Mouse (Mus musculus) intestine, embryonic 15.5 days (tissue): ENCODE data around the gene Zfyve27. TPM values are rescaled to one million over a fixed set of nuclear protein-coding genes. Genes with fewer than 3 reads are reported as not detected.

Experiments
- ATAC-seq: fragments of 200-750 bp; cut with Nextera tagmentation; 2 replicates; pipeline ENCODE4 v1.8.0; 2017; ENCODE audit warnings: moderate TSS enrichment, moderate library complexity
- H3K27ac ChIP-seq: fragments of 300-500 bp; sonication (generic); 2 replicates; pipeline ENCODE4 v1.5.1; 2015; ENCODE audit warnings: mild to moderate bottlenecking, inconsistent platforms
- H3K27me3 ChIP-seq: fragments of 300-500 bp; sonication (generic); replicated peaks from 2 replicates; pipeline ENCODE4 v1.6.1; 2015; ENCODE audit warnings: inconsistent platforms
- H3K36me3 ChIP-seq: fragments of 300-500 bp; sonication (generic); 2 replicates; pipeline ENCODE4 v1.6.1; 2015; ENCODE audit warnings: inconsistent platforms
- H3K4me1 ChIP-seq: fragments of 300-500 bp; sonication (generic); replicated peaks from 2 replicates; pipeline ENCODE4 v1.6.1; 2015; ENCODE audit warnings: inconsistent platforms
- H3K4me2 ChIP-seq: fragments of 300-500 bp; sonication (generic); replicated peaks from 2 replicates; pipeline ENCODE4 v1.6.1; 2015; ENCODE audit warnings: mild to moderate bottlenecking, inconsistent platforms
- H3K4me3 ChIP-seq: fragments of 300-500 bp; sonication (generic); replicated peaks from 2 replicates; pipeline ENCODE4 v1.5.1; 2015; ENCODE audit warnings: inconsistent platforms
- H3K9ac ChIP-seq: fragments of 300-500 bp; sonication (generic); 2 replicates; pipeline ENCODE4 v1.6.1; 2015; ENCODE audit warnings: inconsistent platforms
- H3K9me3 ChIP-seq: fragments of 300-500 bp; sonication (generic); 2 replicates; pipeline ENCODE4 v1.6.1; 2016; ENCODE audit warnings: inconsistent platforms
- WGBS: fragments of 180-500 bp; shearing (Covaris S2); methylation state at CpG from one replicate; pipeline ENCODE4 v1.1.7; 2015; 5-methylcytosine and 5-hydroxymethylcytosine counted together
- polyA plus RNA-seq: library from polyadenylated mRNA; unstranded; fragments of >200 nt; fragmentation: Nextera tagmentation; extraction: Ambion mirVana; gene quantifications from 2 replicates; pipeline ENCODE4 v1.2.1, GENCODE M21; 2015

Gene Zfyve27
- polyA plus RNA-seq, 1 experiment from 2014 or later = 20.6 TPM

DNA sequence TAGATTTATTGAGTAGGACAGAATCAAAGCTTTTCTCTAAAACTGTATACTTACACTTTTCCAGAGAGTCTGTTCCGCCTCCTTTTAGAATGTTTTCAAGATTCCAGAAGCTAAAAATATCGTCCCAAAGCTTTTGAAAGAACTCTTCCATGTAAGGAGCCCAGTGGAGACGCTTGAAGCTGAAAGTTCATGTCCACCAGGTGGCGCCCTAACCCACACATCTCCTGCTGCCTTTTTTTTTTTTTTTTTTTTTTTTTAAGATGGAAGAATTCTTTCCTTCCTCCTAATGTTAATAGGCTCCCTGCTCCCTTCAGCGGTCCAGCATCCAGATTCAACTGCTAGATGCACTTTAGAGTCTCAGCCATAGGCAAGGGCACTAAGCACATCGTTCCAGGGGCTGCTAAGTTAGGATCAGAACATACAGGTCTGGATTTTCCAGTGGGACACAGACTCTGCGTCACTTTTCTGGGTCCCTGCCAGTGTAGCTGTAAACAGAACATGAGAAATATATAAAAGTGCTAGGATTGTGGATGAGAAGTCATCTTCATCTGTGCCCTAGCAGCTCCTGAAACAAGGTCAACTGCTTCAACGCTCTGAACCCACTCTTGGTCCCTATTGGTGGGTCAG lies 19.1 kb upstream of the Zfyve27 start:
- no peak overlapping the region for H3K9ac ChIP-seq
- ATAC-seq = no peak
- no peaks in the 10 kb centered on the region; the same call in 1 of the 2 replicates for H3K27me3 ChIP-seq
- 25% methylated on average over 8 of the region's 8 CpGs for WGBS
- no peaks in the 10 kb centered on the region for H3K9me3 ChIP-seq
- no peaks in the 10 kb centered on the region for H3K36me3 ChIP-seq
- H3K4me1 ChIP-seq = peaks cover 21% of the 10 kb centered on the region
- H3K4me2 ChIP-seq = no peak overlapping the region
- H3K4me3 ChIP-seq = no peak overlapping the region
- peak overlapping the region; percentile 2; the same call in 1 of the 2 replicates for H3K27ac ChIP-seq

DNA sequence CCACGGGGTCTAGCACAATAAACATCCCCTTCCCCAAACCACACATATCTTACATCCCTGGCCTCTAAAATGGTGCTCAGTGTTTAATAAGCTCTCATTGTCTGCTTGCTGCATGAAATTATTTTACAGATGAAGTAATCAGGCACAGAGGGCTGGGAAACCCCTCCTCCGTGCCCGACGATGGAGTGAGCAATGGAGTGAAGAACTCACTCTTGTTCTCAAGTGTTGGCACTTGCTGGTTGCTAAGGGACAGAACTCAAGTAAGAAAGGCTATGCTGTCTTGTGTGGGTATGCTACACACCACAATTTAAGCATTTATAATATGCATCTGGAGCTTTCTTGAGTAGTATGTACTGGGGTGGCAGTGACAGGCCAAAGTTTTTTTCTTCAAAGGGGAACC lies 18.5 kb upstream of the Zfyve27 start:
- H3K27me3 ChIP-seq = no peaks in the 10 kb centered on the region; the same call in 1 of the 2 replicates
- no peak overlapping the region for H3K4me3 ChIP-seq
- no peaks in the 10 kb centered on the region for H3K9me3 ChIP-seq
- WGBS = 59% methylated on average over 4 of the region's 4 CpGs
- H3K27ac ChIP-seq = peak overlapping the region; percentile 2; the same call in 1 of the 2 replicates
- H3K4me1 ChIP-seq = peaks cover 25% of the 10 kb centered on the region
- no peak overlapping the region for H3K4me2 ChIP-seq
- no peak for ATAC-seq
- H3K9ac ChIP-seq = no peak overlapping the region
- H3K36me3 ChIP-seq = no peaks in the 10 kb centered on the region

DNA sequence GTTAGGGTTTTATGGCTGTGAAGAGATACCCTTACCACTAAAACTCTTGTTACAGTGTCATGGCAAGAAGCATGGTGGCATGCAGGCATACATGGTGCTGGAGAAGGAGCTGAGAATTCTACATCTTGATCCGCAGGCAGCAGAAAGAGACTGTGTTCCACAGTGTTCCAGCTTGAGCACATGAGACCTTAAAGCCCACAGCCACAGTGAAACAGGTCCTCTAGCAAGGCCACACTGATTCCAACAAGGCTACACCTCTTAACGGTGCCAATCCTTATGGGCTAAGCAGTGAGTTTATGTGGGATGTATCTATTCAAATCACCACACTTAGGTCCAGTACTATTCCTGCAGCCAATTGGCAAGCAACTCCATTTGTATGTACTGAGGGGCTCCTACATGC lies 18.0 kb upstream of the Zfyve27 start:
- Histone ChIP-seq H3K27ac (no peak overlapping the region), H3K36me3 (no peaks in the 10 kb centered on the region), H3K9ac (no peak overlapping the region), H3K4me3 (no peak overlapping the region), H3K4me1 (peaks cover 25% of the 10 kb centered on the region), H3K4me2 (no peak overlapping the region), H3K27me3 (no peaks in the 10 kb centered on the region; the same call in 1 of the 2 replicates), H3K9me3 (no peaks in the 10 kb centered on the region)
- no peak for ATAC-seq
- 95% methylated on average over 2 of the region's 2 CpGs for WGBS

DNA sequence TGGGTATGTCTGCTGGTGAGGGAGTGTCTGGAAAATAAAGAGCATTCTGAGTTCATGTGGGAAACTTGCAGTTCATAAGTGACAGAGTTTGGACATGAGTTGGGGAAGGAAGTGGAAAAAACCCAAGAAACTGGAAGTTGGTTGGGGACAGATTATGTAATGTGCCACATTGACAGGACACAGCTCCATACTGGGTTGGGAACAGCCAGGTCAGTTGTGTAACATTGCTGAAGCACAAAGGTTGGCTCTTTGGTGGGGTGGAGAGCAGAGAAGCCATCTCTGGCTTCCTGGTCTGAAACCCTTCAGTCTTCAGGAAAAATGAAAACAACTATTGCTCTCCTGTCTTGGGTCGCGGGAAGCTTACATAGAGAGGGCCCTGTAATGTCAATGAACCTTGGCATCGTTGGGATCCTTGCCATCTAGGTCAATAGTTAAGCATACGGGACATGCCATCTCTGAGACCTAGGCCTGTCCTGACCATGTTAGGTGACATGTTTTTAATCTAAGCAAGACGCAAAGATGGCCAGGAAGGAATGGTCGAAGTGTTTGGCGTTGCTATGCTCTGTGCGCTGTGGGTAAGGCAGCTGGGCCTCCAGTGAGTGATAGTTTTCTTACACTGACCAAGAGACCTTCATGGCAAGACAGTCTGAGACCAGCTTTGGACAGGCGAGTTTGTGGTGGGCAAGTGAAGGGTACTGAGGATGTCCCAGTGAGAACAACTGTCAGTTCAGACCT lies 17.3 kb upstream of the Zfyve27 start:
- H3K9me3 ChIP-seq = no peaks in the 10 kb centered on the region

DNA sequence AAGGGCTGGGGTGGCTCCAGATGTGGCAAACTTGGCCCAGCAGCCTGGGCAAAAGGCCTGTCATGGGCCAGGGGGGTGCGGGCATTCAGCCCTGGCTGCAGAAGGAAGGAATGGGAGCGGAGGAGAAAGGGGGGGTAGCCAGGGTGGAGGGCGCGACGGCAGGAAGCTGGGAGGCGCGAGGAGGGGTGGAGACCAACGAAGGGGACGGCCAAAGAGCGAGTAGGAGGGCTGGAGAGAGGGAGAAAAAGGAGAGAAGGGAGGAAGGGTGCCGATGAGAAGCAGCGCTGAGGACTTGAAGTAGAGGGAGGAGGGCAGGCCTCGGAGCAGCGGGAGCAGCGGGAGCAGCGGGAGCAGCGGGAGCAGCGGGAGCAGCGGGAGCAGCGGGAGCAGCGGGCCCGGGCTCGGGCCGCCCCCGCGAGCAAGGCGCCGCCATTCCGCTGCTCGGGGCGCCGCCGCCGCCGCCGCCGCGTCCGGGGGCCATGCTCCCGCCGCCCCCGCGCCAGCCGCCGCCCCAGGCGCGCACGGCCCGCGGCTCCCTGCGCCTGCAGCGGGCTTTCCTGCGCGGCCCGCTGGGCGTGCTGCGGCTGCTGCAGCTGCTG lies 16.5 kb upstream of the Zfyve27 start, which contains the start of gene Marveld1:
TSS of gene Marveld1 (plus strand) at position 231 of the 599 bp plus-strand sequence.
- Histone ChIP-seq H3K9me3 (no peaks in the 10 kb centered on the region), H3K4me3 (peak within 1 kb of the TSS; percentile 72), H3K27ac (peak within 1 kb of the TSS; percentile 89), H3K9ac (peak within 1 kb of the TSS; percentile 90), H3K4me2 (peak within 1 kb of the TSS; percentile 93), H3K27me3 (no peaks in the 10 kb centered on the region; the same call in 1 of the 2 replicates), H3K36me3 (no peaks in the 10 kb centered on the region), H3K4me1 (peaks cover 36% of the 10 kb centered on the region)
- 1% methylated on average over 35 of the region's 57 CpGs for WGBS
- peak; percentile 80 for ATAC-seq

More for the DNA sequence above, 17.3 kb upstream of the Zfyve27 start:
- Histone ChIP-seq H3K4me2 (peak overlapping the region; percentile 93), H3K4me3 (0 out of 2 replicates have a peak overlapping the region, but pooled peaks have one; percentile 72), H3K36me3 (no peaks in the 10 kb centered on the region), H3K4me1 (peaks cover 29% of the 10 kb centered on the region), H3K27me3 (no peaks in the 10 kb centered on the region; the same call in 1 of the 2 replicates), H3K27ac (peak overlapping the region; percentile 89), H3K9ac (peak overlapping the region; percentile 90; the same call in 1 of the 2 replicates)
- 88% methylated on average over 9 of the region's 9 CpGs for WGBS
- no peak for ATAC-seq

DNA sequence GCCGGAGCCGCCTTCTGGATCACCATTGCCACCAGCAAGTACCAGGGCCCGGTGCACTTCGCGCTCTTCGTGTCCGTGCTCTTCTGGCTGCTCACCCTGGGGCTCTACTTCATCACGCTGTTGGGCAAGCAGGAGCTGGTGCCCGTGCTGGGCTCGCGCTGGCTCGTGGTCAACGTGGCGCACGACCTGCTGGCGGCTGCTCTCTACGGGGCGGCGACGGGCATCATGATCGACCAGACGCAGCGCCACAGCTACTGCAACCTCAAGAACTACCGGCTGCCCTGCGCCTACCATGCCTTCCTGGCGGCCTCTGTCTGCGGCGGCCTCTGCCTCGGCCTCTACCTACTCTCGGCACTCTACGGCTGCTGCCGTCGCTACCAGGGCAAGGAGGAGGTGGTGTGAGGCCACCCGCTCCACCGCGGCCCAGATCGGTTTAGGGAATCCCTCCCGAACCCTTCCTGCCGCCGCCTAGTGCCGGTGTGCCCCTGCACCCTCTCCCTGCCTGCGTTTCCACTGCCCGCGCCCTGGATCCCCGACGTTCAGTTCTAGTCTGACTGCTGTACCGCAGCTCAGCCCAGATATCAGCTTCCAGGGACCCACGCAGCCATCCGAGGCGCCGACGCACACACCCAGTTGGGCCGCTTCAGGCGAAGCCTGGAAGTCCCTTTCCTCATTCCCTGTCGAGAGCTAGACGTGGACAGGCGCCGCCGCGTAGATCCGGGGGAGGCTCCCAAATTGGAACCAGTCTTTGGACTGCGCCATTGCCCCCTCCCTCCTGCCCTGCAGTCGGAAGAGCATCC lies 15.8 kb upstream of the Zfyve27 start:
- Histone ChIP-seq H3K4me1 (peaks cover 37% of the 10 kb centered on the region), H3K9me3 (no peaks in the 10 kb centered on the region), H3K27ac (peak overlapping the region; percentile 89), H3K9ac (peak overlapping the region; percentile 90), H3K36me3 (no peaks in the 10 kb centered on the region), H3K4me2 (peak overlapping the region; percentile 93), H3K4me3 (peak overlapping the region; percentile 72), H3K27me3 (no peaks in the 10 kb centered on the region; the same call in 1 of the 2 replicates)
- WGBS = under 1% methylated on average over 63 of the region's 63 CpGs
- ATAC-seq = peak; percentile 45

DNA sequence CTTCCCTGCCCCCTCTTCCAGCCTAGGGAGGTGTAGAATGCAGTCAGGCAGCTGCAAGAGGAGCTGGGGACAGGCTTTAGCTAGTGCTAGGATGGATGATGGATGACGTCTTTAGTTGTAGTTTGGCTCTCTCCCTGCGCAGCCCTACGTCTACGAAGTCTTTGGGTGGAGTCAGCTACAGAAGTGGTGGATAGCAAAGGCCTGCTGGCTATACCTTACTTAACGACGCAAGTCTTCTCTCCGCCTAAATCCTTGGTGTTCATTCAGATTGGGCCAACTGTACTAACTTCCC lies 15.2 kb upstream of the Zfyve27 start:
- peak overlapping the region; percentile 90 for H3K9ac ChIP-seq
- 20% methylated on average over 7 of the region's 7 CpGs for WGBS

DNA sequence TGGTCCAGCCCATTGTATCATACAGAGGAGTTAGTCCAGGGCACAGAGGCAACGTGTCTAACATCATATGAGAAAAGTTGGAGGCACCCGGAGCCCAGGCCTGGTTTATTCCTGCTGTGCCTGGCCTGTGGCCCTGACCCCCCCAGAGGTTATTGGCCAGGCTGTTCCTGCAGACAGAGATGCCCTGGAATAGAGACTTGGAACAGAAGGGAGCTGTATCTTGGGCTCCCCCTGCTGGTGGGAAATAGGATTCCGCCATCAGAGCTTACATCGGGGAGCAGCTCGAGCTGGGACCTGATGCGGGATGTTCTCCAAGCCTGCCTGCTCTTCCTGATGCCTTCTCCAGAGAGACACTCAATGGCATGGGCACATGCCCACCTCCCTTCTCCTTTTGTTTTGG lies 11.8 kb upstream of the Zfyve27 start:
- Histone ChIP-seq H3K4me3 (no peak overlapping the region), H3K27ac (0 out of 2 replicates have a peak overlapping the region, but pooled peaks have one; percentile 36), H3K9ac (no peak overlapping the region), H3K4me1 (peaks cover 34% of the 10 kb centered on the region), H3K9me3 (no peaks in the 10 kb centered on the region), H3K27me3 (no peaks in the 10 kb centered on the region; the same call in 1 of the 2 replicates), H3K36me3 (no peaks in the 10 kb centered on the region), H3K4me2 (no peak overlapping the region)
- ATAC-seq = peak; percentile 31
- WGBS = 3% methylated on average over 6 of the region's 6 CpGs

More for the DNA sequence above, 15.2 kb upstream of the Zfyve27 start:
- Histone ChIP-seq H3K36me3 (no peaks in the 10 kb centered on the region), H3K4me1 (peaks cover 37% of the 10 kb centered on the region), H3K27me3 (no peaks in the 10 kb centered on the region; the same call in 1 of the 2 replicates), H3K27ac (peak overlapping the region; percentile 89), H3K4me3 (peak overlapping the region; percentile 72), H3K4me2 (peak overlapping the region; percentile 93), H3K9me3 (no peaks in the 10 kb centered on the region)
- no peak for ATAC-seq

DNA sequence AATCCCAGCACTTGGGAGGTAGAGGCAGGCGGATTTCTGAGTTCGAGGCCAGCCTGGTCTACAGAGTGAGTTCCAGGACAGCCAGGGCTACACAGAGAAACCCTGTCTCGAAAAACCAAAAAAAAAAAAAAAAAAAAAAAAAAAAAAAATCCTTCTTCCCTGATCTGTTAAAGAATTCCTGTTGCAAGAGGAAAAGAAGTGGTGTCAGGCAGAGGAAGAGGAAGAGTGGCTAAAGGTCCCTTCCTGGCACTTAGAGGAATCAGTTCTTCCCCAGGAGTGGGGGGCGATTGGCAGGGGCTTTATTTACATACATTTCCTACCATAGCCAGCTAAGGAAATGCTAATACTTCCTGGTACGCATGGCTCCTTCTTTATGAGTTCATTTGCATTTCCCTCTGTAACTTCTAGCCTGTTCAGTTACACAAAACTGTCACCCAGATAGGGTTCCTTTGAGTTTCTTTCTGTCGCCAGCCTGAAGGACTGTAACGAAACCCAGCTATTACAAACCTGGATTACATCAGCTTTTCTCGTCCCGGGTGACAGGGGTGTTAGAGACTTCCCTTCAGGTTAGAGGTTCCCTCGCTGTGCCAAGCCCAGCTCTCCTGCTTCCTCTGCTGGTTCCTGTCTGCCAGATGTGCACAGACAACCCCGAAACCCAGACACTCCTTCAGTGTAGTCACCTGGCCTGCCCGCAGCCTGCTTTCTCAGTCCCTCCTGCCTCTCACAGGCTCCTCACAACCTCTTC lies 6.1 kb upstream of the Zfyve27 start:
- no peak overlapping the region for H3K9ac ChIP-seq
- no peaks in the 10 kb centered on the region for H3K9me3 ChIP-seq
- no peak for ATAC-seq
- H3K27me3 ChIP-seq = no peaks in the 10 kb centered on the region
- H3K27ac ChIP-seq = no peak overlapping the region
- no peak overlapping the region for H3K4me3 ChIP-seq
- no peaks in the 10 kb centered on the region for H3K36me3 ChIP-seq
- no peaks in the 10 kb centered on the region; the same call in 1 of the 2 replicates for H3K4me1 ChIP-seq
- whole genome bisulfite sequencing = 55% methylated on average over 12 of the region's 12 CpGs
- H3K4me2 ChIP-seq = no peak overlapping the region

DNA sequence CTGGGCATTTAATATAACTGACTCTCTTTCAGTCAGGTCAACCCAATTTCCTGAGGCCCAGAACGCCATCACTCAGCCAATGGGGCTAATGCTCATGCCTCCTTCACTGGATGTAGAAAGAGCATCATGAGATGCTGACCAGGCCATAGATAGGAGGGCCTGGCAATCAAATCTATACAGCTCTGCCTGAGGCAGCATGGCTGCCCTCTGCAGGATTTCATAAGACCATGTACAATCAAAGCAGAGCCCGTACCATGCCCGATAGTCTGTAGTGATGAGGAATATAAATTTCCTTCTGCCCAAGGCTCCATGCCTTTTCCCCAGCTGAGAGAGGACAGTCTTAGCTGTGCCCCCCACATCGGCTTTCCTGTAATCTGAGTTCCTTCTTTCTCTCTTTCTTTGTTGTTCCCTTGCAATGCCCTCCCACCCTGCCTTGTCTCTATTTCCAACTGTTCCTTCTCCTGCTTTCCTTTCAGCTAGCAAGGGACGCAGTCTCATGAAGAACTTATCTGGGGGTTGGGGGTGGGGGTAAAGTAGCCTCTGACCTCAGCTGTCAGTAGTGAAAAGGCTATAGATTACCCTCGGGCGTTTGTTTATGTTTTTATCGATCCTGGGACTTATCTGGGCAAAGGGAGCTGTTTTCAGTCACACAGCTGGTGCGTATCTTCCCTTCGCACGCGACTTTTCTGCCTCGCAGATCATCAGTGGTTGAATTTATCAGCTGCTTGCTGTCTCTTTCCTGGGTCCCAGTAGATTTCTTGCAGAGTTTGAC lies 5.3 kb upstream of the Zfyve27 start:
- WGBS = 27% methylated on average over 13 of the region's 13 CpGs
- no peak overlapping the region for H3K4me3 ChIP-seq
- no peaks in the 10 kb centered on the region; the same call in 1 of the 2 replicates for H3K4me1 ChIP-seq
- ATAC-seq = no peak
- no peaks in the 10 kb centered on the region for H3K27me3 ChIP-seq
- H3K9ac ChIP-seq = no peak overlapping the region
- no peaks in the 10 kb centered on the region for H3K9me3 ChIP-seq
- no peaks in the 10 kb centered on the region for H3K36me3 ChIP-seq
- H3K4me2 ChIP-seq = peak overlapping the region; percentile 10; the same call in 1 of the 2 replicates
- H3K27ac ChIP-seq = no peak overlapping the region
